Mouse (Mus musculus) heart, postnatal 10 days (tissue): Measurements from ENCODE around the gene Ptar1. TPM values are rescaled to one million over a fixed set of nuclear protein-coding genes. Genes with fewer than 3 reads are reported as not detected.

Experiments used
- DNase-seq, 2 experiments: peaks; one replicate each; pipeline ENCODE4 v3.0.0; 2021
- intact Hi-C: fragments of 180-260 bp; cut with DNase I; formaldehyde crosslinking; loops from one replicate; pipeline ENCODE4 v1.15.1; 2025
- total RNA-seq, 2 experiments: library from RNA; stranded (reverse); gene quantifications; 2 replicates each; pipeline ENCODE4 v1.2.3; 2021

The Ptar1 gene
- total RNA-seq, 2 experiments from 2014 or later: 24.9 to 26.4 TPM

DNA sequence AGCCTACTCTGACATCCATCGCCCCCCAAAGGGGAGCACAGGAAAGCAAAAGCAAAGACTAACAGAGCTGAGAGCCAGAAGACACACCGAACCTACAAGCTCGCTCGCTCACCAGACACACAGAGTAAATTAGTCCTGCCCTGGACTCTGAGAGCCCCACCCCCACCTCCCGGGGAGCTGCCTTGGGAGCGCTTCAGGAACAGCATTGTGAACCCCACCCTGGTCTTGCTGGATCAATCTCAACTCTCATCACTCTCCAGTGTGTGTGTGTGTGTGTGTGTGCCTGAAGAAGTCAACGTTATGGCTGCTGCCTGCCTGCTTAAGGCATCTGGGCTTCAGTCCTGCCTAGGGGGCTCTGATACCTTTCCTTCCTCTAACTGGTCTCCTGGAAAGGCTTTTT is 69.8 kb downstream of the Ptar1 start:
- DNase-seq: peak; percentile 32 to 33
- intact Hi-C loops: loop anchor here (5.0 to 10.0 kb wide), 3 partner anchors 182 to 205 kb away; no protein-coding TSS in a partner anchor

DNA sequence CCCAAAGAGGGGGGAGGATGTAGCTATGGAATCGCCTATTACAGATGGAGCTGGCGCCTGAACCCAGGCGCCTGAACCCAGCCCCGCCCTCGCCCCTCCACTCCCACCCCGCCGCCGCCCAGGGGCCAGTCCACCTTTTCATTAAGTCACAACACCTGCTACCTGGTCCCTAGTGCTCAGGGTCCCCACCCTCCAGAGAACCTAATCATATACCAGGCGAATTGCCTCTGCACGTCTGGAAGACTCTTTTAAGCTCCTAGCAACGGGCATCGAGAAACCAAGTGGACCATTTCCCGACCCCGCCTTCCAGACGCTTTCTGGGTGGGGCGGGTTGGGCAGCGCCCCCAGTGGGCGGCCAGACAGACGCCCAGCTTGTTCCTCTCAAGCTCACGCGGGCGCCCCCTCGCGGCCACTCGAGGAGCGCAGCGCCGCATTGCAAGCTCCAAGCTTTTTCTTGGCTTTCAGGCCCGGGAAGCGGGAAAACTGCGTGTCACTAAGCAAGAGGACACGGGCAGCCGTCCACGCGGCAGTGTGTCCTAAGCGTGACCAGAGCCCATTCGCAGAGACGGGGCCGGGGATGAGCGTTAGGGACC is 70.8 kb downstream of the Ptar1 start:
- peak; percentile 95 to 97 for DNase-seq
- intact Hi-C loops: loop anchor here (1.0 to 10.0 kb wide), 4 partner anchors 71 to 206 kb away; partner anchors contain the start of gene Ptar1

DNA sequence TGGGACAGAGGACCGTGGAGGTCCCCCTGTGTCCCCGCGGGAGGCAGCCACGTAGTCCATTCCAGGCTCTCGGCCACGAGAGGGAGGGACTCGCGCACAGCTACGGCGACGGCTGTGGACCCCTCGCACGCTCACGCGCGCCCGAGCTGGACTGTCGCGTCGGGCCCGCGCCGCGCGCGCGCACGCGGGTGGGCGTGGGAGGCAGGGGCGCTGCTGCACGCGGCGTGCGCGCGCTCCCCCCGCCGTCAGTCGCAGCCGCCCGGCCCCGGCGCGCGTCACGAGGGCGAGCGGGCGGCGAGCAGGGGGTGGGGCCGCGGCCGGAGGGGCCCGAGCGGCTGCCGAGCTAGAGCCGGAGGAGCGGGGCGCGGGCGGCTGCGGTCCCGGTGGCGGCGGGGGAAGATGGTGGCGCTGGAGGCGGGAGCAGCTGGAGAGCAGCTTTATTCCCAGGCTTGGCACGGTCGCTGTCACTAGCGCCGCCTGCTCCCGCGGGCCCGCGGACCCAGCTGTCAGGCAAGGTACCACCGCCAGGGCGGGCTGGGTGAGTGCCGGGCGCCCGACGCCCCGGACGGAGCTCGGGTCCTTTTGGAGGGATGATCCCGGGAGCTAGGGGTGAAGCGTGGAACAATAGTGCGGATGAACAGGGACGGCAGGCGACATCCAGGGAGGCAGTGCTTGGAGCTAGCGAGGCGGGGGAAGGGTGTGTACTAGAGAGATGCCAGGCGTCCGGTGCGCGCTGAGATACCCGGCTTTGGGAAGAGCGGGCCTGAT is 71.5 kb downstream of the Ptar1 start, which contains the start of gene Apba1:
TSS of gene Apba1 (plus strand) at position 334 of the 768 bp plus-strand sequence.
- intact Hi-C loops: loop anchor here (1.0 to 10.0 kb wide), 4 partner anchors 71 to 206 kb away; partner anchors contain the start of gene Ptar1
- DNase-seq: peak; percentile 71 to 76

DNA sequence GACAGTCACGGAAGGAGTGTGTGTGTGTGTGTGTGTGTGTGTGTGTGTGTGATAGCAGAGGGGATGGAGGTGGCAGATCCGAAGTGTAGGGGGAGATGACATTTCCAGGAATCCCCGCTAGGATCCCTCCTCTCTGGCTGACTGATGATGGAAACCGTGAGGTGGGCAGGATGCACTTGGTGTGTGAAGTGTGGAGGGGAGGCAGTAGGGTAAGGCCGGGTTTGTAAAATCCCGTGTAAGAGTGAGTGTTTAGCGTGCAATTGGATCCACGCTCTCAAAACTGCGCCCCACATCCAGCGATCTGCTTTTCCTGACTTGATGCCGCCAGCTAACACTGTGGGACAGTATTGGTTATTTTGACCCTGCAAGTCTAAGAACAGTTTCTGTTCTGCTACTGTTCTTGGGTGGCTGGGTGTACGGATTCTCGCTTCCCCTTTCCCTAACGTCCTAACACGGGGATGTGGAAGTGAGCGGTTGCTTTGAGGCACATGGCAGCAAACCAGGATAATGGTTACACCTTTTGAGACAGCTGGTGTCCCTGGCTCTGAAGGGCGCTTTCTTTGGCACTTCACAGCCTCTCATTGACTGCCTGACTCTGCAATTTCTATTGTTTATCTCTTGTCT is 72.2 kb downstream of the Ptar1 start:
- intact Hi-C loops: loop anchor here (5.0 to 10.0 kb wide), 3 partner anchors 185 to 207 kb away; no protein-coding TSS in a partner anchor
- peak in 1 of 2 experiments; percentile 24 for DNase-seq

DNA sequence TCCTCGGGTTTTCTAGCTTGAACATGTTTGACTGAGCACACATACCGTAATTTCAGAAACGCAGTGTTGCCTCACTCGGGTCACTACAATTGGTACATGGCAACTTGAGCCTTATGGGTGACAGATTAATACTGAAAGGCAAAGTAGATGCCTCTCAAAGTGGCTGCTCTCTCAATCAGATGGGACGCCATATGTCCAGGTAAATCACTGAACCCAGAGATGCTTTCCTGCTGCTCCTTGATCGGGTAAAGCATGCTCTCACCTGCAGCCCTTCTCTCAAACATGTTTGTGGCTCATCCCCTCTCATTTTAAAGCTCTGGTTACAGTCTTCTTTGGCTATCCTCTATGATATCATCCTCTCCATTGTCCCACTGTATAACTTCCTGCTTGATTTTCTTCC is 76.1 kb downstream of the Ptar1 start:
- intact Hi-C loops: loop anchor here (5.0 kb wide), 1 partner anchor 39 kb away; no protein-coding TSS in a partner anchor
- no peak for DNase-seq

DNA sequence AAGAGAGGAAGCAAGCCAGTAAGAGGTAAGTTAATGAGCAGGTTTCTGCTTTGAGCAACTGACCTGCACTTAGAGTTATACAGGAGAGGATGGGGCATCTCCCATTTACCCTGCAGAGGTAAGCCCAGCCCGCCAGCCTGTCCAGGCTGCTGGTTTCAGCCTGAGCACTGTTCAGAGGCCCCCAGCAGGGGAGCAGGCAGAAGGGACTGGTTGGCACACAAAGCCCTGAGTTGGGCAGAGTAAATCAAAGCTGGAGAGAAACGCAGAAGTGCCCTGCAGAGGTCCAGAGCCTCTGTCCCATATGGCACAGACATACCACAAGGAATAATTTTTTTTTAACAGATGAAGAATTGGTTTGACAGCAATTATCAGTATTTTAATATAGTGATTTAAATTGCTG is 76.8 kb downstream of the Ptar1 start:
- intact Hi-C loops: loop anchor here (5.0 kb wide), 1 partner anchor 38 kb away; no protein-coding TSS in a partner anchor
- no peak for DNase-seq

DNA sequence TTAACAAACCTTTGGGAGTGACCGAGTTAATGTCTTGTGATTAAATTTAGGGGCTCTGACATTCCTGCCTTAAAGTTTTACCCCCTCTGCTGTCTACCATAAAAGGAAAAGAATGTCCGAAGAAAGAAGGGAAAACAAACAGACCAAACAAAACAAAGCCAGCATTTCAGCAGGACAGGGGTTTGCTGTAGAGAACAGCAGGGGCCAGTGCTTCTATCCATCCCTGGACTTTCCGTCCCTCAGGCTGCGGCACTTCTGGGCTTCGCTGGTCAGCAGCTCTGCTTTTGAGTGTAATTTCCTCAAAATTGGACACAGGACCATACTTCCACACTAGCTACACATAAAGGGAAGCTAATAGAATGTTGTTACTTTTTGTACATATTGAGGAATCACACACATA is 81.6 kb downstream of the Ptar1 start:
- no peak for DNase-seq
- intact Hi-C loops: no loop called here

DNA sequence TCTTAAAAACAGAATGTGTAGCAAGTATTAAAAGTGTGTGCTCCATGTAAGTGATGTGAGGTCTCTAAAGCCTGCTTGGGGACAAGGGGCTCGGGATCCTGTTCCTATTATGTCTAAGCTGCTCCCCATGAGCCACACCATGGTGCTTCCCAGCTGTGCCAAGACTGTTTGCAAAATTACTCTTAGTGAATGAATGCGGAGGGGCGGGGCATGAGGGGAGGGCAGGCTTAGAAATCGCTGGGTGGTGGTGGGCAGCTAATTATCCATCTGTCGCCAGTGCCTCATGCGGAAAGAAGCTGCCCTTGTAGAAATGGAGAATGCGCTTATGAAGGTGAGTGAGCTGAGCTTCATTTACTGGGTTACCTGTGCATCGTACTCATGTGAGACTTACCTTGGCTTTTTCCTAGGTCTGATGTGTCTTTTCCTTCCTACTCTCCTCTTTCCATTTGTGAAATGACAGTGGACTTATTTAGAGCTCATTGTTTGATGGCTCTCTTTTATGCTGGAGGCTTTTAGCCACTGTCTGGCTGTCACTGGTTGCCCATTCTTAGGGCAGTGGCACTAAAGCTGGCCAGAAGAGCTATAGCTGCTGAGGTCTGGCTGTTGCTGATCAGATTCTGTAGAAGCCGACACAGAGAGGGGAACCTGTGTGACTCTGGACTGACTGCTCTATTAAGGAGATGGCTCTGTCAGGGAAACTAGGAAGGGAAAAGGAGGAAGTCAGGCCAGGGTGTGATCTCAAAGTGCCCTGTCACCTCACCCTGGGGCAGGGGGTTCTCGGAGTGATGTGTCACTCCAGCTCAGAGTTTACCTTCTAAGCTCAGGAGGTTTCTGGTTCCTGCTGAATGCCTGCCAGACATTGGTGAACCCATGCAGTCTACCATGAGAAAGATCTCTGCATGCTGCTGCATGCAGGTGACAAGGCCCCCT is 83.5 kb downstream of the Ptar1 start:
- no peak for DNase-seq
- intact Hi-C loops: no loop called here

DNA sequence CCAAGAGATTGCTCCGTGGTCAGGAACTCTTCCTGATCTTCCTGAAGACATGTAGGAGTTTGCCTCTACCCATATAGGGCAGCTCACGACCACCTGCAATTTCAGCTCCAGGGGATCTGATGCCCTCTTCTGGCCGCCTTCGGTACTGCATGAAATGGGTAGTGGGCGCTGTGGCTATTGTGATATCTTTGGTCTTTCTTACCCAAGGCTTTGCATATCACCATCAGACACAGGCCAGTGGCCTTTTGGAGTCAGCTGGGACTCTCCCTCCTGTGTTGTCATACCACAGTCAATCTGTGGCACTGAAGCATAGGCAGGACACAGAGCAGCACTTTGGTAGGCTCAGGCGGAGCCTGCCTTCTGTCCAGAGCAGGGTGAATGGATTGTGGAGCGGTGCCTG is 84.7 kb downstream of the Ptar1 start:
- no peak for DNase-seq
- intact Hi-C loops: no loop called here

DNA sequence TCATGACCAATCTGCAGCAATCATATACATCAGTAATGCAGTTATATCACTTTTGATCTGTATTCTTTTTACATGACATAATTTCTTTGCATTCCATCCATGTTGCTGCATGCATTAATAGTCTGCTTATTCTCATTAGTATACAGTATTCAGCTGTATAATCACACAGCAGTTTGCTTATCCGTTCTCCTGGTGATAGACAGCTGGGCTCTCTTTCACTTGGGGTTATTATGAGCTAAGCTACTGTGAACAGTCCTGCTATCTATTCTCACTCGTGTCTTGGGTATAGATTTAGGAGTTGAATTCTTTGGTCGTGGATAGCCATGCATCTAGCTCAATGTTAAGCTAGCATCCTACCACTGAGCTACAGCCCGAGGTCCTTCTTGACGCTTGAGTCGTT is 88.1 kb downstream of the Ptar1 start:
- no peak for DNase-seq
- intact Hi-C loops: no loop called here

DNA sequence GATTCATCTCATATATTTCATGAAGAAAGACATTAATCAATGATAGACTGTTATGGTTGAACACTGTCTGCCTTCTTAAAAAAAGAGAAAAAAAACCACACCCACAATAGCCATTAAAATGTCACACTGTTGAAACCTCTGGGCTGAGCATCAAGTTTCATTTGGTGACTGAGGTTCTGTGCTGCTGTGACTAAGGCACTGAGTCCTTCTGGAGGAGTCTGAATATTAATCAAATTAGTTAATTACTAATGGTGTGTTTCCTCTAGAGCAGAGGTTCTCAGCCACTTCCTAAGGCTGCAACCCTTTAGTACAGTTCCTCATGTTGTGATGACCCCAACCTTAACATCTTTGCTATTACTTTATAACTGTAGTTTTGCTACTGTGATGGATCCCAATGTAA is 91.9 kb downstream of the Ptar1 start:
- no peak for DNase-seq
- intact Hi-C loops: no loop called here

DNA sequence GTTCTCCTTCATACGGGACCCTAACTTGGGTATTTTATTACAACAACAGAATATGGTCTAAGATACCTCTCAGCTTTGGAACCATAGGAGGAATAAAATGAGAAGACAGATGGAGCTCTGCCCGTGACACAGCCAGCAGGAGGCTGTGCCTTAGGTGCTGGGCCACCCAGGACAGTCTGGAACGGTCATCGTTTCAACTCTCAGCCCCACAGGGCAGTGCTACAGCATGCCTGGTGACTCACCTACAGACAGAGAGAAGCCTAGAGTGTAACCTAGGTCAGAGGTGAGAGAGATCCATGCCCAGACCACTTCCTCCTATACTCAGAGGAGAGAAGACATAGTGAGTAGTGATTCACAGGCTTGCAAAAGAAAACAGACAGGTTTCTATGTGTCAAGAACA is 92.9 kb downstream of the Ptar1 start:
- no peak for DNase-seq
- intact Hi-C loops: no loop called here

Other genes with a start within 250 kb of the Ptar1 start
- gene Mamdc2, start 239.0 kb upstream of the Ptar1 start, total RNA-seq: 1 to 10 TPM; 3.8 to 4.4 TPM
- not detected for gene 1700028P14Rik, start 34.6 kb upstream of the Ptar1 start, total RNA-seq
- gene Apba1, start 71.5 kb downstream of the Ptar1 start, total RNA-seq: 1 to 10 TPM; 7.3 to 7.6 TPM